1 mouse cellular context compared by ENCODE assay signal in genomic region chr5:34293363-34293762, GRCm38 (mm10).
A peak's percentile ranks its signal among the peaks of the same experiment; 100 is the strongest.
TF ChIP-seq lines count a peak whose summit lies in the region.

No protein-coding gene starts in this region.

TF ChIP-seq in CH12.LX, 34 proteins besides CTCF, POLR2A, EP300 and RAD21:
- TF ChIP-seq UBTF (IDR thresholded peaks at IDR 0.05; ENCODE audit: low read depth, low read length) (no peak), SMC3 (IDR thresholded peaks at IDR 0.05; ENCODE audit: low read depth, low read length) (peak; percentile 14; the same call in 1 of the 2 replicates)
TF ChIP-seq in CH12.LX: peak in this region for 1.
